ENCODE assay signal across 8 mouse cellular contexts in genomic region chr15:89148496-89149270, GRCm38 (mm10). TPM values are rescaled to one million over a fixed set of nuclear protein-coding genes. Genes with fewer than 3 reads are reported as not detected.
DNase-seq lines count a peak whose midpoint lies in the region; ATAC-seq and TF ChIP-seq lines count a peak whose summit lies in the region.

No protein-coding gene starts in this region.

- peaks cover 27% of the 10 kb centered on the region for H3K4me1 ChIP-seq in lung, embryonic 16.5 days (replicated peaks; ENCODE audit: control insufficient read depth, insufficient read depth, low read length)
- H3K4me1 ChIP-seq in embryonic facial prominence, embryonic 13.5 days, result peaks cover 41% of the 10 kb centered on the region
- peaks cover 21% of the 10 kb centered on the region for H3K4me1 ChIP-seq in limb, embryonic 11.5 days (ENCODE audit: control insufficient read depth, insufficient read depth, low read length)
- peaks cover 31% of the 10 kb centered on the region for H3K4me1 ChIP-seq in olfactory bulb, adult 2 months (ENCODE audit: control insufficient read depth, insufficient read depth, low read length)

- no peak for TF ChIP-seq CTCF in olfactory bulb, adult 2 months (IDR thresholded peaks at IDR 0.05; ENCODE audit: insufficient read depth, low read depth, low read length)

- no peaks in the 10 kb centered on the region for H3K36me3 ChIP-seq in lung, embryonic 16.5 days (ENCODE audit: control insufficient read depth, insufficient read depth, low read length)
- peaks cover 4% of the 10 kb centered on the region for H3K36me3 ChIP-seq in embryonic facial prominence, embryonic 13.5 days
- no peaks in the 10 kb centered on the region for H3K36me3 ChIP-seq in limb, embryonic 11.5 days (ENCODE audit: control insufficient read depth, insufficient read depth, low read length)

- 6% methylated on average over 25 of the region's 25 CpGs for WGBS in lung, embryonic 16.5 days
- WGBS in embryonic facial prominence, embryonic 13.5 days, result 4% methylated on average over 25 of the region's 25 CpGs
- whole genome bisulfite sequencing in limb, embryonic 11.5 days, result 8% methylated on average over 25 of the region's 25 CpGs
- WGBS in olfactory bulb, adult 2 months, result 10% methylated on average over 25 of the region's 25 CpGs

- intact Hi-C loops in gastrocnemius, postnatal 36 days (cut with DNase I), result no loop called here

- no peak for DNase-seq in lung, postnatal 25 days (ENCODE audit: low spot score)
- DNase-seq in limb, embryonic 11.5 days (ENCODE audit: low spot score), result no peak
- no peak for DNase-seq in gastrocnemius, postnatal 36 days

- H3K4me3 ChIP-seq in lung, embryonic 16.5 days (ENCODE audit: low read length), result peak overlapping the region; percentile 74
- H3K4me3 ChIP-seq in embryonic facial prominence, embryonic 13.5 days, result peak overlapping the region; percentile 71
- H3K4me3 ChIP-seq in limb, embryonic 11.5 days (ENCODE audit: low read depth, low read length), result peak overlapping the region; percentile 67
- H3K4me3 ChIP-seq in olfactory bulb, adult 2 months (ENCODE audit: insufficient read depth, low read depth, low read length), result peak overlapping the region; percentile 81

- TF ChIP-seq POLR2A in olfactory bulb, adult 2 months (IDR thresholded peaks at IDR 0.05; ENCODE audit: insufficient read depth, low read depth, low read length), result no peak

- peak overlapping the region; percentile 78 for H3K9ac ChIP-seq in lung, embryonic 16.5 days (ENCODE audit: low read length)
- peak overlapping the region; percentile 77 for H3K9ac ChIP-seq in embryonic facial prominence, embryonic 13.5 days
- peak overlapping the region; percentile 79 for H3K9ac ChIP-seq in limb, embryonic 11.5 days (ENCODE audit: low read length)

- H3K9me3 ChIP-seq in lung, embryonic 16.5 days (ENCODE audit: control insufficient read depth, low read length), result no peaks in the 10 kb centered on the region
- no peaks in the 10 kb centered on the region for H3K9me3 ChIP-seq in embryonic facial prominence, embryonic 13.5 days
- no peaks in the 10 kb centered on the region for H3K9me3 ChIP-seq in limb, embryonic 11.5 days (ENCODE audit: control insufficient read depth, low read length)

- no peak for ATAC-seq in lung, embryonic 16.5 days (ENCODE audit: low read depth)
- ATAC-seq in embryonic facial prominence, embryonic 13.5 days (ENCODE audit: insufficient number of reproducible peaks, insufficient read depth, low FRiP score, low TSS enrichment, low read depth), result no peak
- no peak for ATAC-seq in limb, embryonic 11.5 days (ENCODE audit: insufficient number of reproducible peaks, low FRiP score, low TSS enrichment, low read depth)
- ATAC-seq in inflammation-experienced regulatory T-cells, adult 6 months, result no peak
- ATAC-seq in erythroid progenitor cell, adult 5-6 weeks (replicated peaks; ENCODE audit: low FRiP score, poor library complexity, severe bottlenecking), result no peak

- H3K4me2 ChIP-seq in lung, embryonic 16.5 days (ENCODE audit: low read depth, low read length), result peak overlapping the region; percentile 95
- peak overlapping the region; percentile 94 for H3K4me2 ChIP-seq in embryonic facial prominence, embryonic 13.5 days
- peak overlapping the region; percentile 96 for H3K4me2 ChIP-seq in limb, embryonic 11.5 days (ENCODE audit: low read depth, severe bottlenecking)

- H3K27ac ChIP-seq in lung, embryonic 16.5 days (ENCODE audit: low read length), result no peak overlapping the region
- H3K27ac ChIP-seq in embryonic facial prominence, embryonic 13.5 days, result peak overlapping the region; percentile 69
- 0 out of 2 replicates have a peak overlapping the region, but pooled peaks have one; percentile 42 for H3K27ac ChIP-seq in limb, embryonic 11.5 days (replicated peaks; ENCODE audit: low read depth, low read length)
- no peak overlapping the region for H3K27ac ChIP-seq in olfactory bulb, adult 2 months (ENCODE audit: insufficient read depth, low read depth, low read length)

- peaks cover 40% of the 10 kb centered on the region for H3K27me3 ChIP-seq in lung, embryonic 16.5 days (ENCODE audit: control insufficient read depth, insufficient read depth, low read depth, low read length)
- peaks cover 55% of the 10 kb centered on the region for H3K27me3 ChIP-seq in embryonic facial prominence, embryonic 13.5 days
- peaks cover 13% of the 10 kb centered on the region; the same call in 1 of the 2 replicates for H3K27me3 ChIP-seq in limb, embryonic 11.5 days (ENCODE audit: control insufficient read depth, insufficient read depth, low read length)

RNA-seq across cellular contexts. Expression of gene Mapk11, which starts 0.7 kb away (rescaled TPM):
- polyA plus RNA-seq in lung, embryonic 16.5 days (2015; fragmentation: Nextera tagmentation; extraction: Ambion mirVana), result 9.6 and 10.3 TPM in 2 replicates
- 13.3 and 13.5 TPM in 2 replicates for polyA plus RNA-seq in embryonic facial prominence, embryonic 13.5 days (2015; fragmentation: Nextera tagmentation; extraction: Ambion mirVana)
- polyA plus RNA-seq in limb, embryonic 11.5 days (2014; fragmentation: Nextera tagmentation; extraction: Ambion mirVana), result 15.3 and 16.6 TPM in 2 replicates
- not detected in 2 replicates for polyA plus RNA-seq in olfactory bulb, adult 2 months (2012; ENCODE audit: insufficient read depth, insufficient read length, low replicate concordance, missing spikeins)
- polyA plus RNA-seq in inflammation-experienced regulatory T-cells, adult 6 months (2017; shearing (Covaris generic)), result 10 to 100 TPM in 2 of 3 experiments, 1 to 10 TPM in 1; 8.2 to 23.6 (median 21.4) TPM
- total RNA-seq in erythroid progenitor cell, adult 5-6 weeks (2015; ENCODE audit: low replicate concordance), result 0.72 and 2.1 TPM in 2 replicates
- 0.51 TPM in 1 of 2 replicates, not detected in the other for total RNA-seq in erythroid progenitor cell, adult 5-6 weeks (2017; ENCODE audit: low replicate concordance)
- 1 to 10 TPM in 1 of 2 experiments, under 1 TPM in 1; 0.79 to 1.1 TPM for total RNA-seq in gastrocnemius, postnatal 36 days (2021)

RNA-seq across cellular contexts. Expression of gene Mapk12, which starts 8.2 kb away (rescaled TPM):
- polyA plus RNA-seq in lung, embryonic 16.5 days (2015; fragmentation: Nextera tagmentation; extraction: Ambion mirVana), result 12.2 and 13.9 TPM in 2 replicates
- 4.6 and 4.7 TPM in 2 replicates for polyA plus RNA-seq in embryonic facial prominence, embryonic 13.5 days (2015; fragmentation: Nextera tagmentation; extraction: Ambion mirVana)
- polyA plus RNA-seq in limb, embryonic 11.5 days (2014; fragmentation: Nextera tagmentation; extraction: Ambion mirVana), result 14.3 and 15.2 TPM in 2 replicates
- polyA plus RNA-seq in olfactory bulb, adult 2 months (2012; ENCODE audit: insufficient read depth, insufficient read length, low replicate concordance, missing spikeins), result not detected in 2 replicates
- polyA plus RNA-seq in inflammation-experienced regulatory T-cells, adult 6 months (2017; shearing (Covaris generic)), result 1 to 10 TPM in 2 of 3 experiments, under 1 TPM in 1; 0.50 to 3.6 (median 2.8) TPM
- total RNA-seq in erythroid progenitor cell, adult 5-6 weeks (2015; ENCODE audit: low replicate concordance), result not detected in 2 replicates
- 0.51 TPM in 1 of 2 replicates, not detected in the other for total RNA-seq in erythroid progenitor cell, adult 5-6 weeks (2017; ENCODE audit: low replicate concordance)
- total RNA-seq in gastrocnemius, postnatal 36 days (2021), result 100 to 1,000 TPM; 131 to 136 TPM

RNA-seq across cellular contexts. Expression of gene Hdac10, which starts 20.2 kb away (rescaled TPM):
- 22.0 and 23.4 TPM in 2 replicates for polyA plus RNA-seq in lung, embryonic 16.5 days (2015; fragmentation: Nextera tagmentation; extraction: Ambion mirVana)
- 19.5 and 19.6 TPM in 2 replicates for polyA plus RNA-seq in embryonic facial prominence, embryonic 13.5 days (2015; fragmentation: Nextera tagmentation; extraction: Ambion mirVana)
- 9.1 and 9.8 TPM in 2 replicates for polyA plus RNA-seq in limb, embryonic 11.5 days (2014; fragmentation: Nextera tagmentation; extraction: Ambion mirVana)
- polyA plus RNA-seq in olfactory bulb, adult 2 months (2012; ENCODE audit: insufficient read depth, insufficient read length, low replicate concordance, missing spikeins), result not detected in 2 replicates
- 10 to 100 TPM in 2 of 3 experiments, 1 to 10 TPM in 1; 8.6 to 29.8 (median 25.6) TPM for polyA plus RNA-seq in inflammation-experienced regulatory T-cells, adult 6 months (2017; shearing (Covaris generic))
- 4.3 TPM in 1 of 2 replicates, not detected in the other for total RNA-seq in erythroid progenitor cell, adult 5-6 weeks (2015; ENCODE audit: low replicate concordance)
- total RNA-seq in erythroid progenitor cell, adult 5-6 weeks (2017; ENCODE audit: low replicate concordance), result 1.3 TPM in 1 of 2 replicates, not detected in the other
- total RNA-seq in gastrocnemius, postnatal 36 days (2021), result 1 to 10 TPM; 4.9 to 6.4 TPM

RNA-seq across cellular contexts. Expression of gene Tubgcp6, which starts 25.8 kb away (rescaled TPM):
- polyA plus RNA-seq in lung, embryonic 16.5 days (2015; fragmentation: Nextera tagmentation; extraction: Ambion mirVana), result 15.5 and 15.7 TPM in 2 replicates
- 17.0 and 18.0 TPM in 2 replicates for polyA plus RNA-seq in embryonic facial prominence, embryonic 13.5 days (2015; fragmentation: Nextera tagmentation; extraction: Ambion mirVana)
- 22.6 and 23.5 TPM in 2 replicates for polyA plus RNA-seq in limb, embryonic 11.5 days (2014; fragmentation: Nextera tagmentation; extraction: Ambion mirVana)
- polyA plus RNA-seq in olfactory bulb, adult 2 months (2012; ENCODE audit: insufficient read depth, insufficient read length, low replicate concordance, missing spikeins), result 77.8 TPM in 1 of 2 replicates, not detected in the other
- polyA plus RNA-seq in inflammation-experienced regulatory T-cells, adult 6 months (2017; shearing (Covaris generic)), result 10 to 100 TPM; 12.2 to 17.7 (median 17.1) TPM
- 26.4 and 41.4 TPM in 2 replicates for total RNA-seq in erythroid progenitor cell, adult 5-6 weeks (2015; ENCODE audit: low replicate concordance)
- 28.1 and 28.3 TPM in 2 replicates for total RNA-seq in erythroid progenitor cell, adult 5-6 weeks (2017; ENCODE audit: low replicate concordance)
- total RNA-seq in gastrocnemius, postnatal 36 days (2021), result 1 to 10 TPM; 7.0 to 8.0 TPM

RNA-seq across cellular contexts. Expression of gene Plxnb2, which starts 31.9 kb away (rescaled TPM):
- 134 and 139 TPM in 2 replicates for polyA plus RNA-seq in lung, embryonic 16.5 days (2015; fragmentation: Nextera tagmentation; extraction: Ambion mirVana)
- 130 and 157 TPM in 2 replicates for polyA plus RNA-seq in embryonic facial prominence, embryonic 13.5 days (2015; fragmentation: Nextera tagmentation; extraction: Ambion mirVana)
- polyA plus RNA-seq in limb, embryonic 11.5 days (2014; fragmentation: Nextera tagmentation; extraction: Ambion mirVana), result 122 and 125 TPM in 2 replicates
- 46.6 TPM in 1 of 2 replicates, not detected in the other for polyA plus RNA-seq in olfactory bulb, adult 2 months (2012; ENCODE audit: insufficient read depth, insufficient read length, low replicate concordance, missing spikeins)
- polyA plus RNA-seq in inflammation-experienced regulatory T-cells, adult 6 months (2017; shearing (Covaris generic)), result 1 to 10 TPM; 1.0 to 3.7 (median 1.7) TPM
- total RNA-seq in erythroid progenitor cell, adult 5-6 weeks (2015; ENCODE audit: low replicate concordance), result 7.2 and 9.2 TPM in 2 replicates
- total RNA-seq in erythroid progenitor cell, adult 5-6 weeks (2017; ENCODE audit: low replicate concordance), result 1.9 and 8.2 TPM in 2 replicates
- 1 to 10 TPM; 8.9 to 9.6 TPM for total RNA-seq in gastrocnemius, postnatal 36 days (2021)

Comparison
In these comparisons a context has a peak if more than half of its experiments do, and no peak if none do; other contexts are left out.
1. H3K27ac ChIP-seq: peak in embryonic facial prominence, embryonic 13.5 days (single experiment) and limb, embryonic 11.5 days (single experiment); none in lung, embryonic 16.5 days (single experiment) and olfactory bulb, adult 2 months (single experiment).
2. Peak in every context shown above with its lines, with median percentiles within 50 percentile points of each other: H3K4me2 ChIP-seq, H3K4me3 ChIP-seq and H3K9ac ChIP-seq.